Mouse (Mus musculus) CH12.LX (cell line): ENCODE measurements around the gene Ddx6. TPM values are rescaled to one million over a fixed set of nuclear protein-coding genes. Genes with fewer than 3 reads are reported as not detected.

Experiments used
- DNase-seq: peaks from one replicate; pipeline ENCODE4 v3.0.0-alpha.2; 2013; ENCODE audit errors: extremely low read depth
- H3K27ac ChIP-seq: 2 replicates; pipeline ENCODE4 v1.5.1; 2012; ENCODE audit warnings: low read depth, mild to moderate bottlenecking, control low read depth, moderate library complexity; ENCODE audit not compliant: insufficient read depth
- H3K27me3 ChIP-seq: replicated peaks from 2 replicates; pipeline ENCODE3; 2012; ENCODE audit warnings: inconsistent platforms
- H3K36me3 ChIP-seq, 2 experiments: replicated peaks in 1 of 2; 2 replicates each; pipeline versions ENCODE3 to v1.6.1; 2012; ENCODE audit warnings: inconsistent platforms in 1 of 2, low read length in 1 of 2, mild to moderate bottlenecking in 1 of 2, mixed read lengths in 1 of 2, moderate library complexity in 1 of 2; ENCODE audit not compliant: control insufficient read depth in 1 of 2, insufficient read depth in 1 of 2
- H3K4me1 ChIP-seq, 2 experiments: 2 replicates each; pipeline ENCODE4 v1.6.1; 2012; ENCODE audit warnings: inconsistent platforms in 1 of 2, moderate library complexity in 1 of 2; ENCODE audit not compliant: insufficient read depth in 2 of 2, control insufficient read depth in 1 of 2
- H3K4me2 ChIP-seq: 2 replicates; pipeline ENCODE4 v1.6.1; 2012; ENCODE audit warnings: low read depth, mild to moderate bottlenecking, control low read depth; ENCODE audit not compliant: poor library complexity, insufficient read depth, severe bottlenecking
- H3K4me3 ChIP-seq, 3 experiments: fragments of 150-350 bp in 1 of 3; sonication (generic) in 1 of 3; replicated peaks in 1 of 3; 2 replicates each; pipeline versions ENCODE3 to v1.5.1; 2011 to 2012; ENCODE audit warnings: low read depth in 2 of 3, low read length in 2 of 3, mild to moderate bottlenecking in 2 of 3, moderate library complexity in 2 of 3, control low read depth in 1 of 3, improper control_type of control experiment in 1 of 3, inconsistent platforms in 1 of 3, mixed read lengths in 1 of 3; ENCODE audit not compliant: poor library complexity in 1 of 3
- H3K79me2 ChIP-seq: replicated peaks from 2 replicates; pipeline ENCODE4 v1.6.1; 2012; ENCODE audit warnings: mild to moderate bottlenecking, moderate library complexity; ENCODE audit not compliant: control insufficient read depth, poor library complexity, insufficient read depth, severe bottlenecking; ENCODE audit errors: extremely low read depth
- H3K9ac ChIP-seq: 2 replicates; pipeline ENCODE4 v1.6.1; 2012; ENCODE audit warnings: low read depth, mild to moderate bottlenecking, control low read depth, moderate library complexity; ENCODE audit not compliant: insufficient read depth
- H3K9me3 ChIP-seq: replicated peaks from 2 replicates; pipeline ENCODE3; 2012; ENCODE audit warnings: low read length, inconsistent platforms, mixed read lengths
- BHLHE40 ChIP-seq: IDR thresholded peaks from 2 replicates; pipeline ENCODE4 v1.6.1; 2011; ENCODE audit warnings: mild to moderate bottlenecking, low read depth, low read length, improper control_type of control experiment
- CHD1 ChIP-seq: IDR thresholded peaks from 2 replicates; pipeline ENCODE4 v1.6.1; 2012; ENCODE audit warnings: low read depth, low read length, improper control_type of control experiment, inconsistent platforms
- CHD2 ChIP-seq: IDR thresholded peaks from 2 replicates; pipeline ENCODE4 v1.6.1; 2011; ENCODE audit warnings: low read length, improper control_type of control experiment
- CTCF ChIP-seq, 2 experiments: IDR thresholded peaks in 1 of 2; conservative IDR thresholded peaks in 1 of 2; 2 replicates each; pipeline ENCODE4 v1.5.1; 2011 to 2012; ENCODE audit warnings: low read depth in 2 of 2, low read length in 2 of 2, improper control_type of control experiment in 1 of 2, inconsistent platforms in 1 of 2, mild to moderate bottlenecking in 1 of 2, moderate library complexity in 1 of 2
- E2F4 ChIP-seq: IDR thresholded peaks from 2 replicates; pipeline ENCODE4 v1.6.1; 2011; ENCODE audit warnings: low read depth, low read length, improper control_type of control experiment; ENCODE audit not compliant: insufficient replicate concordance
- ELF1 ChIP-seq: IDR thresholded peaks from 2 replicates; pipeline ENCODE4 v1.6.1; 2014; ENCODE audit warnings: low read depth, mild to moderate bottlenecking, inconsistent platforms, low read length, improper control_type of control experiment
- EP300 ChIP-seq: IDR thresholded peaks from 2 replicates; pipeline ENCODE4 v1.6.1; 2011; ENCODE audit warnings: low read length, improper control_type of control experiment
- ETS1 ChIP-seq: conservative IDR thresholded peaks from 2 replicates; pipeline ENCODE4 v1.6.1; 2012; ENCODE audit warnings: low read depth, mild to moderate bottlenecking, inconsistent platforms, low read length, improper control_type of control experiment, moderate library complexity
- GABPA ChIP-seq: IDR thresholded peaks from 2 replicates; pipeline ENCODE4 v1.6.1; 2012; ENCODE audit warnings: low read depth, low read length, improper control_type of control experiment, inconsistent platforms; ENCODE audit not compliant: insufficient replicate concordance
- HCFC1 ChIP-seq: IDR thresholded peaks from 2 replicates; pipeline ENCODE4 v1.6.1; 2012; ENCODE audit warnings: low read depth, mild to moderate bottlenecking, inconsistent platforms, low read length, improper control_type of control experiment
- IRF4 ChIP-seq: IDR thresholded peaks from 2 replicates; pipeline ENCODE4 v1.6.1; 2014; ENCODE audit warnings: low read depth, mild to moderate bottlenecking, inconsistent platforms, low read length, improper control_type of control experiment
- JUN ChIP-seq: IDR thresholded peaks from 2 replicates; pipeline ENCODE4 v1.6.1; 2011; ENCODE audit warnings: low read depth, mild to moderate bottlenecking, low read length, improper control_type of control experiment, moderate library complexity; ENCODE audit not compliant: insufficient read depth
- JUND ChIP-seq: conservative IDR thresholded peaks from 2 replicates; pipeline ENCODE4 v1.6.1; 2011; ENCODE audit warnings: low read depth, low read length, improper control_type of control experiment
- KAT2A ChIP-seq: IDR thresholded peaks from 2 replicates; pipeline ENCODE4 v1.6.1; 2012; ENCODE audit warnings: low read length, improper control_type of control experiment, inconsistent platforms; ENCODE audit not compliant: insufficient replicate concordance
- MAFK ChIP-seq: IDR thresholded peaks from 2 replicates; pipeline ENCODE4 v1.6.1; 2011; ENCODE audit warnings: low read length, improper control_type of control experiment; ENCODE audit not compliant: insufficient replicate concordance
- MAX ChIP-seq: IDR thresholded peaks from 2 replicates; pipeline ENCODE4 v1.6.1; 2011; ENCODE audit warnings: low read length, improper control_type of control experiment
- MAZ ChIP-seq: IDR thresholded peaks from 2 replicates; pipeline ENCODE4 v1.6.1; 2012; ENCODE audit warnings: low read depth, mild to moderate bottlenecking, inconsistent platforms, low read length, improper control_type of control experiment, moderate library complexity
- MEF2A ChIP-seq: IDR thresholded peaks from 2 replicates; pipeline ENCODE4 v1.6.1; 2014; ENCODE audit warnings: low read depth, mild to moderate bottlenecking, inconsistent platforms, low read length, improper control_type of control experiment, borderline replicate concordance
- MXI1 ChIP-seq: IDR thresholded peaks from 2 replicates; pipeline ENCODE4 v1.6.1; 2011; ENCODE audit warnings: mild to moderate bottlenecking, low read depth, low read length, improper control_type of control experiment
- MYC ChIP-seq: IDR thresholded peaks from 2 replicates; pipeline ENCODE4 v1.6.1; 2011; ENCODE audit warnings: low read depth, mild to moderate bottlenecking, improper control_type of control experiment, low read length
- NELFE ChIP-seq: IDR thresholded peaks from 2 replicates; pipeline ENCODE4 v1.6.1; 2011; ENCODE audit warnings: low read depth, low read length, improper control_type of control experiment
- NRF1 ChIP-seq: IDR thresholded peaks from 2 replicates; pipeline ENCODE4 v1.6.1; 2014; ENCODE audit warnings: low read depth, mild to moderate bottlenecking, inconsistent platforms, low read length, improper control_type of control experiment, moderate library complexity
- PAX5 ChIP-seq: IDR thresholded peaks from 2 replicates; pipeline ENCODE4 v1.6.1; 2012; ENCODE audit warnings: low read length, inconsistent platforms, mixed read lengths
- POLR2A ChIP-seq: IDR thresholded peaks from 2 replicates; pipeline ENCODE4 v1.6.1; 2011; ENCODE audit warnings: low read depth, mild to moderate bottlenecking, improper control_type of control experiment, low read length
- POLR2AphosphoS2 ChIP-seq: IDR thresholded peaks from 2 replicates; pipeline ENCODE4 v1.6.1; 2011; ENCODE audit warnings: low read depth, low read length, improper control_type of control experiment
- RAD21 ChIP-seq: IDR thresholded peaks from 2 replicates; pipeline ENCODE4 v1.6.1; 2011; ENCODE audit warnings: low read depth, mild to moderate bottlenecking, low read length, improper control_type of control experiment, moderate library complexity
- RCOR1 ChIP-seq: conservative IDR thresholded peaks from 2 replicates; pipeline ENCODE4 v1.6.1; 2012; ENCODE audit warnings: low read depth, mild to moderate bottlenecking, inconsistent platforms, low read length, improper control_type of control experiment
- SIN3A ChIP-seq: IDR thresholded peaks from 2 replicates; pipeline ENCODE4 v1.6.1; 2012; ENCODE audit warnings: low read length, improper control_type of control experiment, inconsistent platforms
- SMC3 ChIP-seq: IDR thresholded peaks from 2 replicates; pipeline ENCODE4 v1.6.1; 2011; ENCODE audit warnings: low read depth, low read length, improper control_type of control experiment
- TBP ChIP-seq: conservative IDR thresholded peaks from 2 replicates; pipeline ENCODE4 v1.6.1; 2011; ENCODE audit warnings: low read depth, low read length, improper control_type of control experiment
- TCF12 ChIP-seq: IDR thresholded peaks from 2 replicates; pipeline ENCODE4 v1.6.1; 2014; ENCODE audit warnings: low read depth, mild to moderate bottlenecking, inconsistent platforms, low read length, improper control_type of control experiment
- UBTF ChIP-seq: IDR thresholded peaks from 2 replicates; pipeline ENCODE4 v1.6.1; 2012; ENCODE audit warnings: low read depth, mild to moderate bottlenecking, inconsistent platforms, low read length, improper control_type of control experiment, moderate library complexity
- USF1 ChIP-seq: IDR thresholded peaks from 2 replicates; pipeline ENCODE4 v1.6.1; 2014; ENCODE audit warnings: low read depth, mild to moderate bottlenecking, inconsistent platforms, low read length, improper control_type of control experiment
- USF2 ChIP-seq: conservative IDR thresholded peaks from 2 replicates; pipeline ENCODE4 v1.6.1; 2011; ENCODE audit warnings: low read depth, low read length, improper control_type of control experiment
- ZC3H11A ChIP-seq: IDR thresholded peaks from 2 replicates; pipeline ENCODE4 v1.6.1; 2012; ENCODE audit warnings: low read depth, mild to moderate bottlenecking, inconsistent platforms, low read length, improper control_type of control experiment
- ZKSCAN1 ChIP-seq: IDR thresholded peaks from 2 replicates; pipeline ENCODE4 v1.6.1; 2012; ENCODE audit warnings: low read depth, inconsistent platforms, low read length, improper control_type of control experiment, borderline replicate concordance
- ZMIZ1 ChIP-seq: IDR thresholded peaks from 2 replicates; pipeline ENCODE4 v1.6.1; 2012; ENCODE audit warnings: low read depth, mild to moderate bottlenecking, inconsistent platforms, low read length, improper control_type of control experiment
- ZNF384 ChIP-seq: IDR thresholded peaks from 2 replicates; pipeline ENCODE4 v1.6.1; 2012; ENCODE audit warnings: low read depth, low read length, improper control_type of control experiment, inconsistent platforms
- dilution Hi-C: fragments of 300-500 bp; cut with MboI; formaldehyde crosslinking; loops from 2 replicates; pipeline ENCODE4 v1.14.3; 2020; ENCODE audit warnings: low sequenced_read_pairs; ENCODE audit not compliant: extremely low pct_unique_long_range_greater_than_20kb, extremely low pct_ligation_motif_present
- in situ Hi-C: fragments of 300-500 bp; cut with MboI; formaldehyde crosslinking; loops from 3 replicates; pipeline ENCODE4 v1.14.3; 2019; ENCODE audit warnings: low sequenced_read_pairs, low pct_ligation_motif_present, low pct_unique_long_range_greater_than_20kb, mixed read lengths
- polyA plus RNA-seq: library from polyadenylated mRNA; unstranded; fragments of >175 nt; gene quantifications from 2 replicates; pipeline ENCODE4 v1.2.1, GENCODE M21; 2012; ENCODE audit warnings: low read depth; ENCODE audit not compliant: insufficient read length
- total RNA-seq, 2 experiments: library from RNA; depleted of rRNA; stranded (reverse); fragments of 300-350 nt in 1 of 2; fragments of >200 nt in 1 of 2; gene quantifications; 2 replicates each; pipeline ENCODE4 v1.2.3; 2012 to 2014

The Ddx6 gene
- total and polyA plus RNA-seq, 3 experiments: 41.5 to 81.2 (median 71.4) TPM

GRCm38 (mm10) chr9:44648881-44649281 is 44.2 kb downstream of the Ddx6 start (continued):
- TF ChIP-seq POLR2AphosphoS2 (no peak), JUN (no peak), ELF1 (no peak)

- Histone ChIP-seq H3K4me3 (no peak overlapping the region), H3K9ac (no peak overlapping the region), H3K9me3 (no peaks in the 10 kb centered on the region), H3K36me3 (no peaks in the 10 kb centered on the region), H3K27ac (no peak overlapping the region), H3K4me2 (no peak overlapping the region), H3K79me2 (no peaks in the 10 kb centered on the region), H3K27me3 (peaks cover 30% of the 10 kb centered on the region), H3K4me1 (peaks cover 8 to 35% of the 10 kb centered on the region in 2 experiments)
- in situ Hi-C loops (no loop called here), dilution Hi-C loops (no loop called here)
- TF ChIP-seq HCFC1: no peak
- TF ChIP-seq USF1: no peak
- TF ChIP-seq RAD21: peak; percentile 98
- TF ChIP-seq ZC3H11A: peak; percentile 93
- TF ChIP-seq RCOR1: no peak
- TF ChIP-seq E2F4: no peak
- no peak for TF ChIP-seq CHD1
- TF ChIP-seq EP300: no peak
- TF ChIP-seq JUN: peak; percentile 62
- no peak for TF ChIP-seq USF2
- no peak for TF ChIP-seq KAT2A
- no peak; the same call in 1 of the 2 replicates for TF ChIP-seq JUND
- TF ChIP-seq MAX: 0 out of 2 replicates have a peak, but pooled peaks have one; percentile 28
- peak; percentile 27; the same call in 1 of the 2 replicates for TF ChIP-seq NRF1
- no peak for TF ChIP-seq MEF2A
- no peak for TF ChIP-seq MAFK
- no peak for TF ChIP-seq ETS1
- TF ChIP-seq MXI1: no peak
- no peak for TF ChIP-seq MYC
- no peak for TF ChIP-seq ZKSCAN1
- TF ChIP-seq CHD2: no peak
- 0 out of 2 replicates have a peak, but pooled peaks have one; percentile 25 for TF ChIP-seq SIN3A
- TF ChIP-seq PAX5: no peak
- TF ChIP-seq GABPA: no peak
- peak; percentile 6; the same call in 1 of the 2 replicates for TF ChIP-seq ELF1
- peak; percentile 45 to 98 for TF ChIP-seq CTCF (conservative IDR thresholded peaks at IDR 0.05 in 1 of 2, IDR thresholded peaks at IDR 0.05 in 1 of 2; ENCODE audit: low read depth in 2 of 2, low read length in 2 of 2)
- no peak for TF ChIP-seq ZNF384
- TF ChIP-seq NELFE: peak; percentile 50; the same call in 1 of the 2 replicates
- peak; percentile 57; the same call in 1 of the 2 replicates for TF ChIP-seq IRF4
- TF ChIP-seq UBTF: no peak
- no peak for TF ChIP-seq POLR2A
- peak; percentile 26; the same call in 1 of the 2 replicates for TF ChIP-seq TCF12
- no peak for TF ChIP-seq ZMIZ1
- no peak for TF ChIP-seq TBP
- TF ChIP-seq POLR2AphosphoS2: no peak
- no peak; the same call in 1 of the 2 replicates for TF ChIP-seq BHLHE40
- peak; percentile 96 for TF ChIP-seq SMC3
- no peak for TF ChIP-seq MAZ
- DNase-seq: peak; percentile 76
Measured at GRCm38 (mm10) chr9:44652027-44652426, 47.3 kb downstream of the Ddx6 start.
